Mouse (Mus musculus): ENCODE results near the gene Grid1.

Gene Grid1

GRCm38 (mm10) chr14:34819919-34820652 lies at the start of gene Grid1:
TSS of gene Grid1 (plus strand) at chr14:34820108.
- DNase-seq (ENCODE audit: low spot score in 2 of 2), result peak; percentile 66 to 68

DNA sequence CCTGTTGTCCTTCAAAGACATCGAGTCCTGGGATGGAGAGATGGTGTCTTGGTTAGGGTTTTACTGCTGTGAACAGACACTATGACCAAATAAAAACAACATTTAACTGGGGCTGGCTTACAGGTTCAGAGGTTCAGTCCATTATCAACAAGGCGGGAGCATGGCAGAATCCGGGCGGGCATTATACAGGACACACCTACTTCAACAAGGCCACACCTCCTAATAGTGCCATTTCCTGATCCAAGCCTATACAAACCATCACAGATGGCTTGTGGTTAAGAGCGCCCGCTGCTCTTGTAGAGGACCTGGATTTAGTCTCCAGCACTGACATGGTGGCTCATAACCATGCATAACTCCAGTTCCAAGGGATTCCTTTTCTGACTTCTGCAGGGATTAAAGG lies 49.4 kb upstream of the Grid1 start:
- DNase-seq (ENCODE audit: low spot score in 2 of 2), result no peak

DNA sequence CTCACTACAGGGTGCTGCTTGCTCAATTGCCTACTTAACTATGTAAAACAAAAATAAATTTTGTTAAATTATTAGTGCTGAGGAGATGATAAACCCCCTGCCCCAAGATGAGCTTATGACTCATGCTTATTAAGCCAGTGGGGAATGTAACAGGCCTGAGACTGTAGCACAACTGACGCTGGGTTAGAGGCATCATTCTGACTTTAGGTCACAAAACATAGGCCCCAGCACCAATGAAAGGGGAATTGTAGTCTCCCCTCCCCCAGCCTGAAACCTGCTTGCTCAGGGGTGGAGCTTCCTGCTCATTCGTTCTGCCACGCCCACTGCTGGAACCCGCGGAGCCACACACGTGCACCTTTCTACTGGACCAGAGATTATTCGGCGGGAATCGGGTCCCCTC lies 48.3 kb upstream of the Grid1 start:
- DNase-seq (ENCODE audit: low spot score in 2 of 2), result no peak

GRCm38 (mm10) chr14:34772132-34772531 lies 47.8 kb upstream of the Grid1 start:
- DNase-seq (ENCODE audit: low spot score in 2 of 2), result no peak

- DNase-seq (ENCODE audit: low spot score in 2 of 2), result no peak
Observed at GRCm38 (mm10) chr14:34773681-34774080, 46.2 kb upstream of the Grid1 start.

DNA sequence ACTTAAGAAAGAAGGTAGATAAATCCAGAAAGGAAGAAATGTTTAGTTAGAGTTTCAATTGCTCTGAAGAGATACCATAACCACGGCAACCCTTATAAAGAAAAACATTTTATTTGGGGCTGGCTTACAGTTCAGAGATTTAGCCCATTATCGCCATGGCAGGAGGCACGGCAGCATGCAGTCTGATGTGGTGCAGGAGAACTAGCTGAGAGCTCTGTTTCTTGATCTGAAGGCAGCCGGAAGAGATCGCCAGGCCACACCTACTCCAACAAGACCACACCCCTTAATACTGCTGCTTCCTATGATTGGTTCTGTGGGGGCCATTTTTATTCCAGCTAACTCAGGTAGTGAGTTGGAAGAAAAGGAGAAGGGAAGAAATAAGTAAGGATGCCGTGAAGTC lies 45.7 kb upstream of the Grid1 start:
- DNase-seq (ENCODE audit: low spot score in 2 of 2), result no peak

DNA sequence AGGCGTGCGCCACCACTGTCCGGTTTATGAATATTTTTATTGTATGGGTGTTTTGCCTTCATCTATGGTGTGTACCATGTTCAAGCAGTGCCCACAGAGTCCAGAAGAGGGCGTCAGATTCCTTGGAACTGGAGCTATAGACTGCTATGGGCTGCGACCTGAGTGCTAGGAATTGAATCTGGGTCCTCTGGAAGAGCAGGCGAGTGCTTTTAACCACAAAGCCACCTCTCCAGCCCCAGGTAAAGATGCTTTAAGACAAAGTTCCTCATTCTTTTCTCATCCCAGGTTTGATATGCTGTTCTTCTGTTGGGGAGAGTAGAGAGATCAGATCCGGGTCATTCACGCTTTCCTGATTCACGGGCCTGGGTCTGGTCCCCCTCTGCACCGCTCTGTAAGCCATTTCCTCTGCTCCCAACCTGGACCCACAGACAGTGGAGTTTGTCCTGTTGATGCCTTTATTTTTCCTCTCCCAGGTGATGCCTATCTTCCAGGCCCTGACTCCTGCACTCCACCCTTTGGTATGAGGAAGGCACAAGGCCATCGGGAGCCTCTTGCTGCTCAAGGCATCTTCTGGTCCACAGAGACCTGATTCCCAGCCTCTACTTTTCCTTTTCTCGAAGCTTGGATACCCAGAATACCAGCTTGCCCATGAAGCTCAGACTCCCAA lies 43.1 kb upstream of the Grid1 start:
- no peak for DNase-seq (ENCODE audit: low spot score in 2 of 2)

- DNase-seq (ENCODE audit: low spot score in 2 of 2), result peak in 1 of 2 experiments; percentile 69
Observed at GRCm38 (mm10) chr14:34777810-34778209, 42.1 kb upstream of the Grid1 start.

DNA sequence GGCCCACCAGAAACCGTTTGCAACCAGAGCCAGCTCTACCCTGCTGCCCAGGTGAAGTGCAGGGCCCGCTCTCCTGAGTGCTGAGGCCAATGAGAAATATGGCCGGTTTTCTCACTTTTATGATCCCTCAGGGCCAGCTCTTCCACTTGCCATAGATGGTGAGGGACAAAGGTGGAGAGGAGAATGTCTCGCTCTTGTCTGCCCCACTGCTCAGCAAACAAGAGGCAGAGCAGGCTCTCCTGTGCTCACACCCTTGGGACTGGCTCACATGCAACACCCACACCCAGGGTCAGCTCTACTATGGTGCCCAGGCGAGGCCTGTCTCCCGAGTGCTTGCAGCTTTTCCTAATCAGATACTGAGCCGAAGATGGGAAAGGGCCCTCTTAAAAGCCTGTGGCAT lies 41.1 kb upstream of the Grid1 start:
- DNase-seq (ENCODE audit: low spot score in 2 of 2), result no peak

- DNase-seq (ENCODE audit: low spot score in 2 of 2), result no peak
Observed at GRCm38 (mm10) chr14:34793406-34794037, 26.4 kb upstream of the Grid1 start.

DNA sequence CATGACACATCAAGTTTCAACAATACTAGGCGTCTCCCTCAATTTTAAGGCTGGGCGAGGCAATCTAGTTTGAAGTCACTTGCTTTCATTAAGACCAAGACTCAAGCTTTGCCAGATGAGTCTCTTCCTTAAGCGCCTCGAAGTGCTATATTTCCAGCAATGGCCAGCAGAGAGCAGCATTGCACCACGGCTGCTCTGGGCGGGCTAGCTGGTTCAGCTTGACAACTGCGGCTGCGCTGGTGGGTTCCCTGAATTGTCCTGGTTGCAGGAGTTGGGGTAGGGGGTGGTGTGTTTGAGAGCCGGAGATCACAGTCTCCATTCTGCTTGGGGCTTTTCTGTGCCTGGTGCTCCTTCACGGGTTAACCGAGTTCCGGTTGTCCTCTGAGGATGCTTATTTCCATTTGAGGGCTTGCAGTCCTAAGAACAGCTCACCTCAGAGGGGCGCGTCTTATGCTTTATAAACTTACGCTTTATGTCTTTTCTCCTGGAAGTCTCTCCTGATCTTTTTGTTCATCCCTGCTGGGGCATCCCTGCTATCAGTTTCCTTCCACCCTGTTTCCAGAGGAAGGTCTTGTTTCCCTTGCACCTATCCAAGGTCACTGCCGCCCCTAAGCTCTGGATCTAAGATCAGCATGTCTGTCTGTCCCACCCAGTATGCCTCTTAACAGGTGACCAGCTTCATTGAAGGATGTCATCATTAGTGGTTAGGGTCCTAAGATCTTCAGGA lies 9.0 kb upstream of the Grid1 start:
- DNase-seq (ENCODE audit: low spot score in 2 of 2), result peak; percentile 87 to 92

GRCm38 (mm10) chr14:34811490-34811808 lies 8.5 kb upstream of the Grid1 start:
- DNase-seq (ENCODE audit: low spot score in 2 of 2), result peak; percentile 30 to 38

GRCm38 (mm10) chr14:34816301-34816700 lies 3.6 kb upstream of the Grid1 start:
- no peak for DNase-seq (ENCODE audit: low spot score in 2 of 2)

- peak; percentile 33 to 37 for DNase-seq (ENCODE audit: low spot score in 2 of 2)
Observed at GRCm38 (mm10) chr14:34818387-34818980, 1.4 kb upstream of the Grid1 start.

DNA sequence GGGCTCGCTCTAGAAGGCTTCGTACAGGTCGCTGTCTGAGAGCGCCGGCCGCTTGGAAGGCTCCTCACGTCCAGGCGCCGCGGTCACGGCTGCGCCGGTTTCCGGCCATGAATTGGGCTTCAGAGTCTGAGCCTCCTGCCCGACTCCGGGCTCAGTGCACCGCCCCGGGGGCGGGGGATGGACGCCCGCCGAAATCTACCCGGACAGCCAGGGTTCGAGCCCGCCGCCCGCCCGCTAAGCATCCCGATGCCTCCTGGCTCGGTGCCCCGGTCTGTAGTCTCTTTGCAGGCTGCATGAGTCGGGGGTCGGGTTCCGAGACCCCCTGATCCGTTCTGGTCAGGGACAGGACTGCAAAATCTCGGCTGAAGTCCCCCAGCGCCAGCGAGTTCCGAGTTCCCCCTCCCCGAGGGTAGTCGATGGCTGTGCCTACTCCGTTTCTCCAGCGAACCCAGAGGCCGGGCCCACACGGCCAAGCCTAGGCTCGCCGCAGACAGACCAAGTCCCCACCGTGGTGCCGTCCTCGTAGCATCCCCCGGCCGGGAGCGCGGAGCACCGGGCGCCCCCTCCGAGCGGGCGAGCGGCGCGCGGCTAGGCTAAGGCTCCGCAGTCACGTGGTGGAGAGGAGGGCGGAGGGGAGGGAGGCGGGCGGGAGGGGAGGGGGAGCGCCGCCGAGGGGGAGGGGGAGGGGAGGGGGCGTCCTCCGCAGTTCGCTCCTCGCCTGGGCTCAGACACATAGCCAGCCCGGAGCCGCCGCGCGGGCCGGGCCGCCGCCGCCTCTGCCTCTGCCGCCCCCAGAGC lies 588 bp upstream of the Grid1 start:
- peak; percentile 79 to 80 for DNase-seq (ENCODE audit: low spot score in 2 of 2)

- DNase-seq (ENCODE audit: low spot score in 2 of 2), result peak; percentile 55 to 69
Observed at GRCm38 (mm10) chr14:34820653-34821005, 721 bp downstream of the Grid1 start.

GRCm38 (mm10) chr14:34821131-34821790 lies 1.4 kb downstream of the Grid1 start:
- peak; percentile 30 to 41 for DNase-seq (ENCODE audit: low spot score in 2 of 2)

- peak; percentile 89 for DNase-seq (ENCODE audit: low spot score in 2 of 2)
Observed at GRCm38 (mm10) chr14:34823136-34823535, 3.2 kb downstream of the Grid1 start.

DNA sequence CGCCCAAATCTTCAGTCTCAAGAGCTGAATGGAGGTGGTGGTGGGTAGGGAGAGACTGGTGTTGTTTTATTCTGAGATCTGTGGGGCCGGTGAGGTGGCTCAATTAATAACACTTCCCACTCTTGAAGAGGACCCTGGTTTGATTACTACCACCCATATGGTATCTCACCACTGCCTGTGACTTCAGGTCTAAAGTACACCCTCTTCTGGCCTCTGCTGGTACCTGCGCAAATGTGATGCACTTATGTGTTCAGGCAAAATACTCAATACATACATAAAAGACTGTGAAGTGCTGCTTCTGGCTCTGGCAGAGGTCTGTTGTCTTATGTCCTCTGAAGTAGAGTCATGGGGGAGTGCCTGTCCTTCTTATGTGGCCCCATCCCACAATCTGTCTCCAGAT lies 4.3 kb downstream of the Grid1 start:
- DNase-seq (ENCODE audit: low spot score in 2 of 2), result peak; percentile 21 to 23

- DNase-seq (ENCODE audit: low spot score in 2 of 2), result peak; percentile 80 to 84
Observed at GRCm38 (mm10) chr14:34825902-34826301, 6.0 kb downstream of the Grid1 start.

- DNase-seq (ENCODE audit: low spot score in 2 of 2), result no peak
Observed at GRCm38 (mm10) chr14:34829831-34830230, 9.9 kb downstream of the Grid1 start.

Measured in right cerebral cortex, postnatal 10 days (tissue).